Mouse (Mus musculus) CH12.LX (cell line): ENCODE results near the gene Mmp17.

Experiments used
- CHD2 ChIP-seq: IDR thresholded peaks from 2 replicates; pipeline ENCODE4 v1.6.1; 2011; ENCODE audit warnings: low read length, improper control_type of control experiment
- CTCF ChIP-seq, 2 experiments: IDR thresholded peaks in 1 of 2; conservative IDR thresholded peaks in 1 of 2; 2 replicates each; pipeline ENCODE4 v1.5.1; 2011 to 2012; ENCODE audit warnings: low read depth in 2 of 2, low read length in 2 of 2, improper control_type of control experiment in 1 of 2, inconsistent platforms in 1 of 2, mild to moderate bottlenecking in 1 of 2, moderate library complexity in 1 of 2
- JUND ChIP-seq: conservative IDR thresholded peaks from 2 replicates; pipeline ENCODE4 v1.6.1; 2011; ENCODE audit warnings: low read depth, low read length, improper control_type of control experiment
- MAZ ChIP-seq: IDR thresholded peaks from 2 replicates; pipeline ENCODE4 v1.6.1; 2012; ENCODE audit warnings: low read depth, mild to moderate bottlenecking, inconsistent platforms, low read length, improper control_type of control experiment, moderate library complexity
- NRF1 ChIP-seq: IDR thresholded peaks from 2 replicates; pipeline ENCODE4 v1.6.1; 2014; ENCODE audit warnings: low read depth, mild to moderate bottlenecking, inconsistent platforms, low read length, improper control_type of control experiment, moderate library complexity
- POLR2A ChIP-seq: IDR thresholded peaks from 2 replicates; pipeline ENCODE4 v1.6.1; 2011; ENCODE audit warnings: low read depth, mild to moderate bottlenecking, improper control_type of control experiment, low read length
- TBP ChIP-seq: conservative IDR thresholded peaks from 2 replicates; pipeline ENCODE4 v1.6.1; 2011; ENCODE audit warnings: low read depth, low read length, improper control_type of control experiment
- TCF12 ChIP-seq: IDR thresholded peaks from 2 replicates; pipeline ENCODE4 v1.6.1; 2014; ENCODE audit warnings: low read depth, mild to moderate bottlenecking, inconsistent platforms, low read length, improper control_type of control experiment
- UBTF ChIP-seq: IDR thresholded peaks from 2 replicates; pipeline ENCODE4 v1.6.1; 2012; ENCODE audit warnings: low read depth, mild to moderate bottlenecking, inconsistent platforms, low read length, improper control_type of control experiment, moderate library complexity
- USF2 ChIP-seq: conservative IDR thresholded peaks from 2 replicates; pipeline ENCODE4 v1.6.1; 2011; ENCODE audit warnings: low read depth, low read length, improper control_type of control experiment
- ZC3H11A ChIP-seq: IDR thresholded peaks from 2 replicates; pipeline ENCODE4 v1.6.1; 2012; ENCODE audit warnings: low read depth, mild to moderate bottlenecking, inconsistent platforms, low read length, improper control_type of control experiment
- ZMIZ1 ChIP-seq: IDR thresholded peaks from 2 replicates; pipeline ENCODE4 v1.6.1; 2012; ENCODE audit warnings: low read depth, mild to moderate bottlenecking, inconsistent platforms, low read length, improper control_type of control experiment
- ZNF384 ChIP-seq: IDR thresholded peaks from 2 replicates; pipeline ENCODE4 v1.6.1; 2012; ENCODE audit warnings: low read depth, low read length, improper control_type of control experiment, inconsistent platforms

- TF ChIP-seq USF2 (no peak), CTCF (conservative IDR thresholded peaks at IDR 0.05 in 1 of 2, IDR thresholded peaks at IDR 0.05 in 1 of 2; ENCODE audit: low read depth in 2 of 2, low read length in 2 of 2) (no peak), JUND (no peak), TCF12 (no peak), POLR2A (no peak), ZNF384 (no peak), TBP (no peak), ZC3H11A (no peak), ZMIZ1 (no peak), MAZ (no peak), CHD2 (no peak), NRF1 (no peak), UBTF (no peak)
Measured at GRCm38 (mm10) chr5:129562342-129562741, 21.6 kb upstream of the Mmp17 start.
